Mouse (Mus musculus): ENCODE measurements around the gene L1cam.

L1cam gene

GRCm38 (mm10) chrX:73877014-73877413, 18.9 kb downstream of the L1cam start:
- DNase-seq (ENCODE audit: low spot score in 2 of 2) = no peak

DNA sequence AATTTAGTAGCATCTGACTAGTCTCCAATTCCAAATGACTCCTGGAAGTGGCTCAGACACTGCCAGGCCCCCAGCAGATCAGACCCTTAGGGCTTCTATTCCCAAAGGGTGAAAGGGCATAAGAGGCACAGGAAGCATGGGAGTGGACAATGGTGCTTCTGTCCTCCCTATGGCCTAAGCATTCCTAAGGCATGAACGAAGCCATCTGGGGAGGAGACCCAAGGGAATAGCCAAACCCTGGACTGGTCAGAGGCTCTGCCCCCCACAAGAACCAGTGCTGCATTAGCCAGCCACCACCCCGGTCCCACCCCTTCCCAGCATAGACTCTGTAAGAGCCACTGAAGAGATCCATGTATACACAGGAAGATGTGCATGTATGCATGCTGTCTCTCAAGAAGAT, 20.0 kb downstream of the L1cam start:
- no peak for DNase-seq (ENCODE audit: low spot score in 2 of 2)

- no peak for DNase-seq (ENCODE audit: low spot score in 2 of 2)
Measured at GRCm38 (mm10) chrX:73871956-73872355, 23.9 kb downstream of the L1cam start.

DNA sequence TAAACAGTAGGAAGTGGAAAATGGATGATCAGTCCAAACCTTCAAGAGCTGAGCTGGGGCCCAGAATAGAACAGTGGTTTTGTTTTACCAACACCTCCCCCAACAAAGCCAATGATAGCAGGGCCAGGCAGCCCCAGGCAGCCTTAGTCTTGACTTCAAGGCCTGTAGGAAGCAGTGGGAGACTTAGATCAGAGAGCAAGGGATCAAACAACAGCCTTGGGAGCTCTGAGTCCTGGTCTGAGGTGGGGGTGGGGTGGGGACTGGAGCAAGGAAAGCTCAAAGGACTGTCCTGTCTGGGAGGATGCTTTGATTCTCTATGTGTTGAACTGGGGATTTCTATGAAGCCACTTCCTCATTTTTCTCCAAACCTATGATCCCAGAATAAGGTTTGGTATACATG, 24.4 kb downstream of the L1cam start:
- no peak for DNase-seq (ENCODE audit: low spot score in 2 of 2)

DNA sequence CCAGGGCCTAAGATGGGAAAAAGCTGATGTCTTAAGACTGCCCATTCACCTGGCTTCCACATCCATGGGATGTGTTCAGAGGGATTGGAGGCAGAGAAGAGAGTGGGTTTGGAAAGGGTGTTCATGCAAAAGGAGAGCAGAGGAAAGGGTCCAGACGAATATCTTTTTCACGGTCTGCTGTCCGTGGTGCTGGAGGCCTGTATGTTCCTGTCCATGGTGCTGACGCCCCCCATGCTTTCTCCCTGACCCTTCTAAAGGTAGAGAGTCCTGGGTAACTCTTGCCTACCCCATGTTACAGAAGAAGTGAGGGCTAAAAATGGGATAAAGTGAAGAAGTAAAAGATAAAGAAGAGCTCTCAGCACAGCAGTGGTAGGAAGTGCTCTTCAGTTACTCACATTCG, 26.6 kb downstream of the L1cam start:
- DNase-seq (ENCODE audit: low spot score in 2 of 2) = no peak

DNA sequence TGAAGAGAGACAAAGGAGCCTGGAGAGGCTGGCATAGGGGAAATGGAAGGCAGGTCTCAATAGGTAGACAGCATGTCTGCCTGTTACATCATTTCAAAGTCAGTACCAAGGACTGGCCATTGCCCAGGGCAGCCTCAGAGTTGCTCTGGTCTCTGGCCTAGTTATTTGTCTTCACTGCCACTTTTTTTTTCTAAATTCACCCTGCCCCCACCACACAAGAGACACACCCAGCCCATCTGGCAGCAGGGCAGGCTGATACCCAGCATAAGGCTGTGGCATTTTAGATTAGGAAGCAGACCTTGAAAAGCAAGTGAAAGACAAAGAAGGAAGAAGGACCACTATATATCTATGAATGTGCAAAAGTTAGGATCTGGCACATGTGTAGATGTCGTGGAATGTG, 28.1 kb downstream of the L1cam start:
- DNase-seq (ENCODE audit: low spot score in 2 of 2) = no peak

DNA sequence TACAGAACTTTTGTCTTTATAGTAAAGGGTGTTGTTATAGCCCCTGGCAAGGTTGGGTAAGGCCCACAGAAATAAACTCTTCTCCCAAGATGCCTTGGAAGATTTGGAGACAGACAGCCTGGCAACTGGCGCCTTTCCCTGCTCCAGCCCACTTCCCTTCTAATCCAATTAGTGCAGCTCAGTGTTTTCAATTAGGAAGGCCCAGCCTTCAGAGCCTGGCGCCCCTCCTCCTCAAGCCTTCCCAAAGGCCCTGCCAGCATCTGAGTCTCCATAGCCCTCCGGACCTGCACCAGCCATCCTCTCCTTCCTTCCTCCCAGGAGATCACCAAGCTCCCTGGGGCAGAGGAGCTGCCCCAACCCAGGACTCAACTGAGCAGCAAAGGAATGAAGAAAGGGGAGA, 28.6 kb downstream of the L1cam start:
- DNase-seq (ENCODE audit: low spot score in 2 of 2) = no peak

DNA sequence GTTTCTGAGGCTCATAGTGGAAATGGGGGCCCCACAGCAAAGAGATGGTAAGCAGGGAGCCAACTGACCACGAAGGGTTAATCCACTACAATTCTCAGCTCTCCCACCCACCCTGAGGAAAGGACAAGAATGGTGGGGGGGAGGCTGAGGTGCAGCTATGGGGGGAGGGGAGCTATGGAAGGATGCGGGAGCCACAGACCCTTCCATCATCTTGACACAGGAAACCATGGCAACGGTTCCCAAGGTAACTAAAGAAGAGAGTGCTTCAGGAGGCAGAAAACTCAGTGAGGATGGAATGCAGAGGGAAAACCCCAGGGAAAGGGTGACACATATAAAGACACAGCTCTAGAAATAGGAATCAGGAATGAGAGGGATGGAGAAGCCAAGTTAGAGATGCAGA, 31.2 kb downstream of the L1cam start:
- no peak for DNase-seq (ENCODE audit: low spot score in 2 of 2)

GRCm38 (mm10) chrX:73855087-73855408, 40.9 kb downstream of the L1cam start:
- no peak for DNase-seq (ENCODE audit: low spot score in 2 of 2)

- no peak for DNase-seq (ENCODE audit: low spot score in 2 of 2)
Measured at GRCm38 (mm10) chrX:73854326-73855086, 41.4 kb downstream of the L1cam start.

DNA sequence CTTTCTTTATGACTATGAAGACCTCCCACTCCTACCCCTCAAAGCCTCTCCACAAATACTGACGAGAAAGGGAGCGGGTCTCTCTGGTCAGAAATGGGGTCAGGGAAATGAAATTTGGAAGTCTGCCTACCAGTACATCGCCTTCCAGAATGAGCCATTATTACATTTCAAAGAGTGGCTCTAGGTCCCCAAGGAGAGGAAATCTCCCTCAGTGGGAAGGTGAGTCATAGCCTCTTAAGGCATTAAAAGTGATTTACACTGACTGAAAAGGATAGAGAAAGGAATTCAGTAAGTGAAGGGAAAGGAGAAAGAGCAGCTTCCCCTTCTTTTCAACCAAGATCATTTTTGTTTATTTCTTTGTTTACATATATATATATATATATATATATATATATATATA, 59.2 kb downstream of the L1cam start:
- DNase-seq (ENCODE audit: low spot score in 2 of 2) = no peak

DNA sequence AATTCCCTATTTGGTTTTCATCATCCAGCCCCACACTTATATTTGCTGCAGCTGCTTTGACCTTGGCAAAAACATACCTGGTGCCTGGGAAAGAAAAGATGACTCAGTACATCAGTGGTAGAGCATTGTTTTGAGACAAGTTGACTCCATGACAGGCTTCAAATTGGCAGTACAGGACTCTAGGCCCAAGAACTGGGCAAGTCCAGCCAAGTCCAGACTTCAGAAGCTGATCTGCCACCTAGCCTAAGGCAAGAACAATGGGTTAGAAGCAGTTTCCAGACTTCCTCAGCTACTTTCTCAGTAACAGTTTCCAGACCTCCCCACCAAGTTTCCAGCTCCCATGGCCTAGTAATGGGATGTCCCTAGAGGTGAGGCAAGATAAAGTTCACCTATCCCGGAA, 60.2 kb downstream of the L1cam start:
- no peak for DNase-seq (ENCODE audit: low spot score in 2 of 2)

DNA sequence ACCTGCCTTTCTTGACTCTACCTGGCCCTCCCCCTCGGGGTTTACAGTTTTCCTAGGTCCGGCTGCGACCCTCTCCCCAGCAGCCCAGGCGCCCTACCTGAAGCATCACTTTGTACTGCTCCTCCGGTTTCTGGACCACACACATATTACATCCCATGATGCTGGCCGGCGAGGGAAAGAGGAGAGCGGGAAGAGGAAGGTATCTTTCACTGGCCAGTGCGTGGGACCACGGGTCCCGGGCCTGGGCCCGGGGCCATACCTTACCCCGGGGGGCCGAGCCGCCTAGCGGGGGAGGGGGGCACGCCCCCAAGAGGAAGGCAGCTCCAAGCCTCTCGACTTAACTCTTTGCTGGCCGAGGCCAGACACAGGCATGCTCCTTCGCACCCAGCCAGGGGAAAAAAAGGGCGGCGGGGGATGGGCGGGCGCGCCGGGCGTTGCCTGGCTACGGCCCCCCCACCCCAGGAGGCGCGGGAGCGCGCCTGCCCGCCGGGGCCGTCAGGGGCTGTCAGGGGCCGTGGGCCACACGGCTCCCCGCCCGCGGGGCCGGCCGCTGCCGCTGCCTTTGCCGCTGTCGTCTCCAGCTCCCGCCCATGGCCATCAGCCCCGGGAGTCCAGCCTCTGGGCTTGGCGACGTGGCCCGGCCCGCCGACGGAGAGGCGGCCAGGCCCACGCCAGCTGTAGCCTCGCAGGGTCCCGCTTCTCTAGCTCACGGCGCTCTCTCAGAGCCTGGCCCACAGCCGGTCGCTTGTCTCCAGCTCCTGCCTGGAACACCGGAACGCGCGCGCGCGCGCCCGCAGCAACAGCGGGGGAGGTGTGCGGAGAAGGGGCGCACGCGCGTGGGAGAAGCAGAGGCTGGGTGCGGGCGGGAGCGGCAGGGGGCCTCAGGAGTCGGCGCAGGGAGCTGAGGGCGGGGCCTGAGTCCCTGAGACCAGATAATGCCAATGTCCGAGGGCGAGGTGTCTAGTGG, 71.4 kb downstream of the L1cam start, which contains the start of gene Pdzd4:
TSS of gene Pdzd4 (minus strand) at position 785 of the 967 bp plus-strand sequence.
- peak; percentile 42 to 51 for DNase-seq (ENCODE audit: low spot score in 2 of 2)

GRCm38 (mm10) chrX:73823747-73824146, 72.2 kb downstream of the L1cam start:
- no peak for DNase-seq (ENCODE audit: low spot score in 2 of 2)

GRCm38 (mm10) chrX:73816596-73817314, 79.2 kb downstream of the L1cam start:
- DNase-seq (ENCODE audit: low spot score in 2 of 2) = no peak

DNA sequence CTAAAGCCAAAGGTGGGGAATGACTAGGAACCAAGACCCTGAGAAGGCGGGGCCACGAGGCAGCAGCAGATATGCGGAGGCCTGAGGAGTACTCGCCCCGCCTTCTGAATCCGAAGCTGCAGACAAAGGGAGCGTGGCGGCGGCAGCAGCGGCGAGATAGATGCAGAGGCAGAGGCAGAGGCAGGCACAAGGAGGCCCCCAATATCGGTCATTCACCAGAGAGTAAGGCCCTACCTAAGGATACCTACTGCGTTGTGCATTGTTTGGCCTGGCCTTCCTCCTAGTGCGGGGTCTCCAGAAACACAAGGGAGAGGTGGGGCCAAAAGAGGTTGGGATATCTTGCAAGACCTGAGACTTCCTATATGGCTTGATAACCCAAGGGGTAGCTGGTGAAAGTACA, 80.8 kb downstream of the L1cam start:
- DNase-seq (ENCODE audit: low spot score in 2 of 2) = no peak

DNA sequence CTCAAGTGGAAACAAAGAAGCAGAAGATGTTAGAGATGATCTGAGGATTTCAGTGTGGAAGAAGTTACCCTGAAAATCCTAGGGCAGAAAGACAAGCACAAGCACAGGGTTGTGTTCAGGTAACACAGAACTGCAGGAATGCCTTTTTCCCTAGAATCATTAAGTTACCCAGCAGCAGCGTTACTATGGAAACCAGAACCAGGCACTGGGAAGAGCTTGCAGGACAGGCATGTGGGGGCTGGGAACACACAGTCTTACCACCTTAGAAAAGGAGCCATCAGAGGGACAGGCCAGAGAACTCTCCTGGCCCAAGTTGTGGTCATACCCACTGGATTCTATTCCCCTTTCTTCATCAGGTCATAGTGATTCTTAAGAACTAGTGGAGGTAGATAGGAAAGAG, 90.1 kb downstream of the L1cam start:
- DNase-seq (ENCODE audit: low spot score in 2 of 2) = no peak
